Mouse (Mus musculus) thymus, adult 2 months (tissue): Measurements from ENCODE around the gene Ireb2. TPM values are rescaled to one million over a fixed set of nuclear protein-coding genes. Genes with fewer than 3 reads are reported as not detected.
"Not testable (repeated sequence)": the region's sequence is repeated elsewhere in the genome, so short reads cannot be mapped to it uniquely, and the experiment has no call there.

Experiments
- DNase-seq: peaks from one replicate; pipeline ENCODE4 v3.0.0; 2021
- H3K27ac ChIP-seq: fragments of 200-500 bp; 2 replicates; pipeline ENCODE4 v1.5.1; 2012; ENCODE audit warnings: low read length, control low read depth; ENCODE audit not compliant: control insufficient read depth, insufficient read depth
- H3K27me3 ChIP-seq: fragments of 200-500 bp; 2 replicates; pipeline ENCODE4 v1.6.1; 2012; ENCODE audit warnings: mild to moderate bottlenecking, low read length, moderate library complexity, mixed read lengths; ENCODE audit not compliant: control insufficient read depth, insufficient read depth
- H3K36me3 ChIP-seq: fragments of 200-500 bp; 2 replicates; pipeline ENCODE4 v1.6.1; 2012; ENCODE audit warnings: mild to moderate bottlenecking, low read length, moderate library complexity; ENCODE audit not compliant: control insufficient read depth, insufficient read depth
- H3K4me1 ChIP-seq: fragments of 200-500 bp; replicated peaks from 2 replicates; pipeline ENCODE4 v1.6.1; 2012; ENCODE audit warnings: low read length; ENCODE audit not compliant: control insufficient read depth, insufficient read depth
- H3K4me3 ChIP-seq: fragments of 200-500 bp; 2 replicates; pipeline ENCODE4 v1.5.1; 2012; ENCODE audit warnings: mild to moderate bottlenecking, low read length, control low read depth, moderate library complexity; ENCODE audit not compliant: control insufficient read depth, insufficient read depth
- CTCF ChIP-seq: fragments of 200-500 bp; IDR thresholded peaks from 2 replicates; pipeline ENCODE4 v1.5.1; 2012; ENCODE audit warnings: mild to moderate bottlenecking, control low read depth, low read length, moderate library complexity, borderline replicate concordance; ENCODE audit not compliant: control insufficient read depth, poor library complexity, insufficient read depth; ENCODE audit errors: extremely low read depth
- POLR2A ChIP-seq: fragments of 200-500 bp; IDR thresholded peaks from 2 replicates; pipeline ENCODE4 v1.6.1; 2012; ENCODE audit warnings: mild to moderate bottlenecking, low read length, control low read depth, moderate library complexity; ENCODE audit not compliant: control insufficient read depth, poor library complexity, insufficient read depth; ENCODE audit errors: extremely low read depth
- WGBS: fragments of 180-500 bp; shearing (Covaris S2); methylation state at CpG from one replicate; pipeline ENCODE4 v1.1.7; 2018; 5-methylcytosine and 5-hydroxymethylcytosine counted together
- polyA plus RNA-seq: library from polyadenylated mRNA; depleted of rRNA; stranded (reverse); fragments of >200 nt; gene quantifications from 2 replicates; pipeline ENCODE4 v1.2.3, GENCODE M21; 2012; rRNA removed

Ireb2 gene
- polyA plus RNA-seq, 1 experiment = 11.5 TPM

GRCm38 (mm10) chr9:54949465-54949864, 85.9 kb downstream of the Ireb2 start:
- no peak for DNase-seq
- Histone ChIP-seq H3K4me1 (no peaks in the 10 kb centered on the region; the same call in 1 of the 2 replicates), H3K27ac (no peak overlapping the region), H3K4me3 (no peak overlapping the region), H3K27me3 (no peaks in the 10 kb centered on the region), H3K36me3 (peaks cover 10% of the 10 kb centered on the region; the same call in 1 of the 2 replicates)
- no peak for TF ChIP-seq POLR2A
- TF ChIP-seq CTCF = no peak

GRCm38 (mm10) chr9:54950162-54950561, 86.6 kb downstream of the Ireb2 start:
- not testable (repeated sequence) for H3K27me3 ChIP-seq, DNase-seq, H3K4me1 ChIP-seq, H3K27ac ChIP-seq
- H3K4me3 ChIP-seq = peak overlapping the region; percentile 26; the same call in 1 of the 2 replicates
- WGBS = 33% methylated on average over 8 of the region's 8 CpGs
- peaks cover 11% of the 10 kb centered on the region for H3K36me3 ChIP-seq

GRCm38 (mm10) chr9:54950575-54951321, 87.2 kb downstream of the Ireb2 start, which contains the start of the genes Psma4 and AY074887:
Psma4 (plus strand) TSS chr9:54950790.
AY074887 (minus strand) TSS chr9:54950998.
- DNase-seq = peak; percentile 89
- Histone ChIP-seq H3K27ac (no peak within 1 kb of the TSS), H3K36me3 (peaks cover 17% of the 10 kb centered on the region), H3K27me3 (no peaks in the 10 kb centered on the region), H3K4me3 (peak within 1 kb of the TSS; percentile 59), H3K4me1 (no peaks in the 10 kb centered on the region; the same call in 1 of the 2 replicates)
- TF ChIP-seq CTCF (0 out of 2 replicates have a peak, but pooled peaks have one; percentile 31), POLR2A (peak; percentile 83)
- WGBS = under 1% methylated on average over 65 of the region's 65 CpGs

- TF ChIP-seq CTCF (no peak), POLR2A (no peak)
- H3K4me1 ChIP-seq = peaks cover 2% of the 10 kb centered on the region
- H3K36me3 ChIP-seq = peaks cover 35% of the 10 kb centered on the region
- 16% methylated on average over 4 of the region's 4 CpGs for WGBS
- H3K27ac ChIP-seq = no peak overlapping the region
- no peak for DNase-seq
- no peaks in the 10 kb centered on the region for H3K27me3 ChIP-seq
- no peak overlapping the region for H3K4me3 ChIP-seq
Observed at GRCm38 (mm10) chr9:54961059-54961458, 97.5 kb downstream of the Ireb2 start.

Other genes with a start within 250 kb of the Ireb2 start
- gene Acsbg1, start 201.9 kb upstream of the Ireb2 start, polyA plus RNA-seq = 4.1 and 4.5 TPM in 2 replicates
- gene Dnaja4, start 164.9 kb upstream of the Ireb2 start, polyA plus RNA-seq = 2.5 and 4.5 TPM in 2 replicates
- gene Wdr61, start 129.3 kb upstream of the Ireb2 start, polyA plus RNA-seq = 42.2 and 49.7 TPM in 2 replicates
- gene Crabp1, start 99.0 kb upstream of the Ireb2 start, polyA plus RNA-seq = 2.8 and 5.4 TPM in 2 replicates
- 0.17 and 0.22 TPM in 2 replicates for gene Hykk, start 53.5 kb downstream of the Ireb2 start, polyA plus RNA-seq
- 75.5 and 92.4 TPM in 2 replicates for gene Psma4, start 87.0 kb downstream of the Ireb2 start, polyA plus RNA-seq
- not detected in 2 replicates for gene AY074887, start 87.2 kb downstream of the Ireb2 start, polyA plus RNA-seq
- 0.13 and 0.14 TPM in 2 replicates for gene Chrna5, start 117.1 kb downstream of the Ireb2 start, polyA plus RNA-seq
- gene Chrna3, start 162.8 kb downstream of the Ireb2 start, polyA plus RNA-seq = 0.09 TPM in 2 replicates
- gene Chrnb4, start 185.0 kb downstream of the Ireb2 start, polyA plus RNA-seq = 0.39 and 0.57 TPM in 2 replicates